Mouse (Mus musculus): ENCODE data around the gene Ccm2l. TPM values are rescaled to one million over a fixed set of nuclear protein-coding genes. Genes with fewer than 3 reads are reported as not detected.
A peak's percentile ranks its signal among the peaks of the same experiment; 100 is the strongest.

The Ccm2l gene
- total and polyA plus RNA-seq, 3 experiments, result not detected

DNA sequence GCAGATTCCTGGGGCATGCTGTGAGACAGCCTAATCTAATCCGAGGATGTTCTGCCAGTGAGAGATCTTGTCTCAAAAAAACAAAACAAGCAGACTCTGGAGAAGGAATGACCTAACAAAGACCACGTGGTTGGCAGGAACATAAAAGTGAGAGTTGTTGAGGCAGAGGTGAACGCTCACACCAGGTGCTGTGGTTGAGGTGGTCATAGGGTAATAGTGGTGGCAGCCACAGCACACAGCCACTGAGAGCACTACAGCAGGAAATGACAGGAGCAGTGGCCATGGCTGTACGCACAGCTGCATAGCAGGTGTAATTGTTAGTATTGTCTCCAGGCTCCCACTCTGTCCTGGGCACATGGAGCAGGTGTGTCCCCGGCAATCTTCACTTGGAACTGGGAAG is 60.1 kb downstream of the Ccm2l start:
- DNase-seq (ENCODE audit: low read depth, low spot score), result no peak
- H3K36me3 ChIP-seq (ENCODE audit: control insufficient read depth in 1 of 2, insufficient read depth in 2 of 2, low read length in 2 of 2), result no peaks in the 10 kb centered on the region

DNA sequence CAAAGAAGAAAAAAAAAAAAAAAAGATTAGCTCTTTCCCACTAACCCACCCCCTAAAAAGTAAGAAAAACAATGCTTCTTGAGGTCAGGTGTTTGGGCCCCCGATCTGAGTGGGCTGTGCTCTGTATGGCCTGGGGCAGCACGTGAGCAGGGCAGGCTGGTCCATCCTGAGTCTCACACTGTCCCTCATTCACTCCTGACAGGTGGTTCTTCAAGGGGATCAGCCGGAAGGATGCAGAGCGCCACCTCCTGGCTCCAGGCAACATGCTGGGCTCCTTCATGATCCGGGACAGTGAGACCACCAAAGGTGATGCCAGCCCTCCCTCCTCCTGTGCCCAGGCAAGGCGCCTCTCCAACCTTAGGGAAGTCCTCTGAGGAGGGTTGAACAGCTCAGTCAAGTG is 65.3 kb downstream of the Ccm2l start:
- H3K27me3 ChIP-seq (ENCODE audit: control insufficient read depth in 1 of 2, insufficient read depth in 2 of 2, low read length in 2 of 2), result peaks cover 8% of the 10 kb centered on the region in 2 experiments
- no peaks in the 10 kb centered on the region for H3K79me2 ChIP-seq (ENCODE audit: control insufficient read depth, insufficient read depth, low read length, poor library complexity)

More for the DNA sequence above, 60.1 kb downstream of the Ccm2l start:
- no peaks in the 10 kb centered on the region for H3K9me3 ChIP-seq (replicated peaks; ENCODE audit: insufficient read depth, low read length)
- no peak overlapping the region for H3K4me3 ChIP-seq (ENCODE audit: control insufficient read depth in 1 of 2, insufficient read depth in 1 of 2, low read depth in 2 of 2, low read length in 2 of 2)
- H3K9ac ChIP-seq (ENCODE audit: control insufficient read depth, low read depth, low read length, poor library complexity, severe bottlenecking), result no peak overlapping the region
- H3K79me2 ChIP-seq (ENCODE audit: control insufficient read depth, insufficient read depth, low read length, poor library complexity), result no peaks in the 10 kb centered on the region
- peaks cover 12% of the 10 kb centered on the region in 2 experiments for H3K27me3 ChIP-seq (ENCODE audit: control insufficient read depth in 1 of 2, insufficient read depth in 2 of 2, low read length in 2 of 2)
- no peak for TF ChIP-seq BHLHE40 (IDR thresholded peaks at IDR 0.05; ENCODE audit: borderline replicate concordance, low read depth, low read length)
- TF ChIP-seq E2F4 (IDR thresholded peaks at IDR 0.05; ENCODE audit: borderline replicate concordance, low read depth, low read length), result no peak
- TF ChIP-seq MAX (IDR thresholded peaks at IDR 0.05; ENCODE audit: low read length), result peak; percentile 21; the same call in 1 of the 2 replicates
- H3K4me1 ChIP-seq (ENCODE audit: control insufficient read depth in 1 of 2, insufficient read depth in 2 of 2, low read length in 2 of 2), result no peaks in the 10 kb centered on the region; a peak in 1 of 4 replicates
- H3K27ac ChIP-seq (ENCODE audit: control insufficient read depth, low read depth, low read length), result no peak overlapping the region

More for the DNA sequence above, 65.3 kb downstream of the Ccm2l start:
- Histone ChIP-seq H3K27ac (ENCODE audit: control insufficient read depth, low read depth, low read length) (no peak overlapping the region), H3K4me1 (ENCODE audit: control insufficient read depth in 1 of 2, insufficient read depth in 2 of 2, low read length in 2 of 2) (no peaks in the 10 kb centered on the region), H3K9ac (ENCODE audit: control insufficient read depth, low read depth, low read length, poor library complexity, severe bottlenecking) (no peak overlapping the region), H3K4me3 (ENCODE audit: control insufficient read depth in 1 of 2, insufficient read depth in 1 of 2, low read depth in 2 of 2, low read length in 2 of 2) (no peak overlapping the region), H3K9me3 (replicated peaks; ENCODE audit: insufficient read depth, low read length) (no peaks in the 10 kb centered on the region), H3K36me3 (ENCODE audit: control insufficient read depth in 1 of 2, insufficient read depth in 2 of 2, low read length in 2 of 2) (no peaks in the 10 kb centered on the region)
- TF ChIP-seq BHLHE40 (IDR thresholded peaks at IDR 0.05; ENCODE audit: borderline replicate concordance, low read depth, low read length), result 0 out of 2 replicates have a peak, but pooled peaks have one; percentile 19
- peak; percentile 59 for TF ChIP-seq RAD21 (IDR thresholded peaks at IDR 0.05; ENCODE audit: low read depth, low read length)
- no peak for TF ChIP-seq ZMIZ1 (IDR thresholded peaks at IDR 0.05; ENCODE audit: low read depth, low read length)
- no peak for TF ChIP-seq HCFC1 (IDR thresholded peaks at IDR 0.05; ENCODE audit: low read depth, low read length)
- TF ChIP-seq SMC3 (IDR thresholded peaks at IDR 0.05; ENCODE audit: low read depth, low read length), result peak; percentile 73
- peak; percentile 52; the same call in 1 of the 2 replicates for TF ChIP-seq ZC3H11A (IDR thresholded peaks at IDR 0.05; ENCODE audit: low read depth, low read length)
- TF ChIP-seq CTCF (IDR thresholded peaks at IDR 0.05 in 2 of 3, conservative IDR thresholded peaks at IDR 0.05 in 1 of 3; ENCODE audit: control insufficient read depth in 1 of 3, insufficient read depth in 1 of 3, low read depth in 2 of 3, low read length in 3 of 3, poor library complexity in 1 of 3, severe bottlenecking in 1 of 3), result peak; percentile 55 to 83 (median 74)
- TF ChIP-seq TBP (IDR thresholded peaks at IDR 0.05; ENCODE audit: low read depth, low read length), result no peak
- peak; percentile 45 for DNase-seq (ENCODE audit: low read depth, low spot score)

Other genes starting within 250 kb of the Ccm2l start
- gene Bcl2l1, start 234.2 kb upstream of the Ccm2l start, total RNA-seq (2012; rRNA removed), result 4.8 and 6.5 TPM in 2 replicates
- 10 to 100 TPM in 1 of 2 experiments, not detected in 1; 23.9 TPM for gene Bcl2l1, start 234.2 kb upstream of the Ccm2l start, polyA plus RNA-seq (2012; ENCODE audit: insufficient read depth in 1 of 2, insufficient read length in 2 of 2, low read depth in 1 of 2, low replicate concordance in 2 of 2, missing spikeins in 1 of 2)
- 59.3 and 68.3 TPM in 2 replicates for gene Tpx2, start 218.0 kb upstream of the Ccm2l start, total RNA-seq (2012; rRNA removed)
- 100 to 1,000 TPM in 1 of 2 experiments, not detected in 1; 131 TPM for gene Tpx2, start 218.0 kb upstream of the Ccm2l start, polyA plus RNA-seq (2012; ENCODE audit: insufficient read depth in 1 of 2, insufficient read length in 2 of 2, low read depth in 1 of 2, low replicate concordance in 2 of 2, missing spikeins in 1 of 2)
- not detected in 2 replicates for gene Mylk2, start 154.6 kb upstream of the Ccm2l start, total RNA-seq (2012; rRNA removed)
- gene Mylk2, start 154.6 kb upstream of the Ccm2l start, polyA plus RNA-seq (2012; ENCODE audit: insufficient read depth in 1 of 2, insufficient read length in 2 of 2, low read depth in 1 of 2, low replicate concordance in 2 of 2, missing spikeins in 1 of 2), result not detected
- not detected in 2 replicates for gene Foxs1, start 132.7 kb upstream of the Ccm2l start, total RNA-seq (2012; rRNA removed)
- gene Foxs1, start 132.7 kb upstream of the Ccm2l start, polyA plus RNA-seq (2012; ENCODE audit: insufficient read depth in 1 of 2, insufficient read length in 2 of 2, low read depth in 1 of 2, low replicate concordance in 2 of 2, missing spikeins in 1 of 2), result not detected
- gene Dusp15, start 114.3 kb upstream of the Ccm2l start, total RNA-seq (2012; rRNA removed), result not detected in 2 replicates
- not detected for gene Dusp15, start 114.3 kb upstream of the Ccm2l start, polyA plus RNA-seq (2012; ENCODE audit: insufficient read depth in 1 of 2, insufficient read length in 2 of 2, low read depth in 1 of 2, low replicate concordance in 2 of 2, missing spikeins in 1 of 2)
- 0.10 and 0.19 TPM in 2 replicates for gene Ttll9, start 103.5 kb upstream of the Ccm2l start, total RNA-seq (2012; rRNA removed)
- gene Ttll9, start 103.5 kb upstream of the Ccm2l start, polyA plus RNA-seq (2012; ENCODE audit: insufficient read depth in 1 of 2, insufficient read length in 2 of 2, low read depth in 1 of 2, low replicate concordance in 2 of 2, missing spikeins in 1 of 2), result under 1 TPM in 1 of 2 experiments, not detected in 1; 0.07 TPM
- gene Pdrg1, start 50.5 kb upstream of the Ccm2l start, total RNA-seq (2012; rRNA removed), result 48.3 and 62.2 TPM in 2 replicates
- gene Pdrg1, start 50.5 kb upstream of the Ccm2l start, polyA plus RNA-seq (2012; ENCODE audit: insufficient read depth in 1 of 2, insufficient read length in 2 of 2, low read depth in 1 of 2, low replicate concordance in 2 of 2, missing spikeins in 1 of 2), result 10 to 100 TPM in 1 of 2 experiments, not detected in 1; 67.2 TPM
- gene Xkr7, start 34.1 kb upstream of the Ccm2l start, total RNA-seq (2012; rRNA removed), result not detected in 2 replicates
- gene Xkr7, start 34.1 kb upstream of the Ccm2l start, polyA plus RNA-seq (2012; ENCODE audit: insufficient read depth in 1 of 2, insufficient read length in 2 of 2, low read depth in 1 of 2, low replicate concordance in 2 of 2, missing spikeins in 1 of 2), result not detected
- not detected in 2 replicates for gene Hck, start 42.5 kb downstream of the Ccm2l start, total RNA-seq (2012; rRNA removed)
- not detected for gene Hck, start 42.5 kb downstream of the Ccm2l start, polyA plus RNA-seq (2012; ENCODE audit: insufficient read depth in 1 of 2, insufficient read length in 2 of 2, low read depth in 1 of 2, low replicate concordance in 2 of 2, missing spikeins in 1 of 2)
- 16.1 and 16.8 TPM in 2 replicates for gene Tm9sf4, start 95.3 kb downstream of the Ccm2l start, total RNA-seq (2012; rRNA removed)
- gene Tm9sf4, start 95.3 kb downstream of the Ccm2l start, polyA plus RNA-seq (2012; ENCODE audit: insufficient read depth in 1 of 2, insufficient read length in 2 of 2, low read depth in 1 of 2, low replicate concordance in 2 of 2, missing spikeins in 1 of 2), result 100 to 1,000 TPM in 1 of 2 experiments, 10 to 100 TPM in 1; 29.8 to 269 TPM
- 4.0 and 4.3 TPM in 2 replicates for gene Tspyl3, start 159.5 kb downstream of the Ccm2l start, total RNA-seq (2012; rRNA removed)
- gene Tspyl3, start 159.5 kb downstream of the Ccm2l start, polyA plus RNA-seq (2012; ENCODE audit: insufficient read depth in 1 of 2, insufficient read length in 2 of 2, low read depth in 1 of 2, low replicate concordance in 2 of 2, missing spikeins in 1 of 2), result 10 to 100 TPM in 1 of 2 experiments, 1 to 10 TPM in 1; 9.8 to 47.3 TPM
- 5.9 and 6.0 TPM in 2 replicates for gene Plagl2, start 175.5 kb downstream of the Ccm2l start, total RNA-seq (2012; rRNA removed)
- 10 to 100 TPM in 1 of 2 experiments, not detected in 1; 34.4 TPM for gene Plagl2, start 175.5 kb downstream of the Ccm2l start, polyA plus RNA-seq (2012; ENCODE audit: insufficient read depth in 1 of 2, insufficient read length in 2 of 2, low read depth in 1 of 2, low replicate concordance in 2 of 2, missing spikeins in 1 of 2)
- gene Pofut1, start 175.6 kb downstream of the Ccm2l start, total RNA-seq (2012; rRNA removed), result 20.2 and 20.5 TPM in 2 replicates
- 10 to 100 TPM in 1 of 2 experiments, not detected in 1; 28.7 TPM for gene Pofut1, start 175.6 kb downstream of the Ccm2l start, polyA plus RNA-seq (2012; ENCODE audit: insufficient read depth in 1 of 2, insufficient read length in 2 of 2, low read depth in 1 of 2, low replicate concordance in 2 of 2, missing spikeins in 1 of 2)
- gene Kif3b, start 225.5 kb downstream of the Ccm2l start, total RNA-seq (2012; rRNA removed), result 10.0 and 11.0 TPM in 2 replicates
- gene Kif3b, start 225.5 kb downstream of the Ccm2l start, polyA plus RNA-seq (2012; ENCODE audit: insufficient read depth in 1 of 2, insufficient read length in 2 of 2, low read depth in 1 of 2, low replicate concordance in 2 of 2, missing spikeins in 1 of 2), result 10 to 100 TPM; 17.9 to 34.2 TPM